Mouse (Mus musculus): ENCODE measurements around the gene Memo1.
"Not testable (repeated sequence)": the region's sequence is repeated elsewhere in the genome, so short reads cannot be mapped to it uniquely, and the experiment has no call there.

Memo1 gene

GRCm38 (mm10) chr17:74295026-74295970 lies at the start of gene Memo1:
Gene Memo1, minus strand, starts transcription at chr17:74295521.
- peak; percentile 91 to 93 for DNase-seq (ENCODE audit: low spot score in 2 of 2)

- DNase-seq (ENCODE audit: low spot score in 2 of 2): no peak
These were observed 45.8 kb upstream of the Memo1 start for GRCm38 (mm10) chr17:74341151-74341550.

- peak; percentile 66 to 73 for DNase-seq (ENCODE audit: low spot score in 2 of 2)
These were observed 43.9 kb upstream of the Memo1 start, which contains the start of gene Spast for GRCm38 (mm10) chr17:74338937-74339804. Gene Spast, plus strand, starts transcription at chr17:74338987.

GRCm38 (mm10) chr17:74338225-74338931 lies 43.1 kb upstream of the Memo1 start:
- peak; percentile 96 to 97 for DNase-seq (ENCODE audit: low spot score in 2 of 2)

GRCm38 (mm10) chr17:74331049-74331676 lies 35.8 kb upstream of the Memo1 start:
- no peak for DNase-seq (ENCODE audit: low spot score in 2 of 2)

GRCm38 (mm10) chr17:74328146-74328545 lies 32.8 kb upstream of the Memo1 start:
- peak in 1 of 2 experiments; percentile 55 for DNase-seq (ENCODE audit: low spot score in 2 of 2)

GRCm38 (mm10) chr17:74327195-74327594 lies 31.9 kb upstream of the Memo1 start:
- DNase-seq (ENCODE audit: low spot score in 2 of 2): not testable (repeated sequence)

- DNase-seq (ENCODE audit: low spot score in 2 of 2): no peak
These were observed 28.5 kb upstream of the Memo1 start, which contains the start of gene Dpy30 for GRCm38 (mm10) chr17:74323844-74324243. Gene Dpy30, minus strand, starts transcription at chr17:74323944.

GRCm38 (mm10) chr17:74322400-74323054 lies 27.2 kb upstream of the Memo1 start:
- no peak for DNase-seq (ENCODE audit: low spot score in 2 of 2)

- no peak for DNase-seq (ENCODE audit: low spot score in 2 of 2)
These were observed 23.4 kb upstream of the Memo1 start for GRCm38 (mm10) chr17:74318721-74319120.

- peak; percentile 90 to 91 for DNase-seq (ENCODE audit: low spot score in 2 of 2)
These were observed 21.1 kb upstream of the Memo1 start for GRCm38 (mm10) chr17:74316309-74316863.

- DNase-seq (ENCODE audit: low spot score in 2 of 2): no peak
These were observed 20.4 kb upstream of the Memo1 start for GRCm38 (mm10) chr17:74315445-74316308.

GRCm38 (mm10) chr17:74306021-74306420 lies 10.7 kb upstream of the Memo1 start:
- DNase-seq (ENCODE audit: low spot score in 2 of 2): no peak

GRCm38 (mm10) chr17:74305616-74306015 lies 10.3 kb upstream of the Memo1 start:
- DNase-seq (ENCODE audit: low spot score in 2 of 2): no peak

GRCm38 (mm10) chr17:74304060-74304459 lies 8.7 kb upstream of the Memo1 start:
- DNase-seq (ENCODE audit: low spot score in 2 of 2): no peak

- DNase-seq (ENCODE audit: low spot score in 2 of 2): no peak
These were observed 4.8 kb upstream of the Memo1 start for GRCm38 (mm10) chr17:74300089-74300488.

- not testable (repeated sequence) for DNase-seq (ENCODE audit: low spot score in 2 of 2)
These were observed 1.7 kb upstream of the Memo1 start for GRCm38 (mm10) chr17:74296991-74297390.

- DNase-seq (ENCODE audit: low spot score in 2 of 2): no peak
These were observed 929 bp upstream of the Memo1 start for GRCm38 (mm10) chr17:74296076-74296823.
